In the genomic region with DNA sequence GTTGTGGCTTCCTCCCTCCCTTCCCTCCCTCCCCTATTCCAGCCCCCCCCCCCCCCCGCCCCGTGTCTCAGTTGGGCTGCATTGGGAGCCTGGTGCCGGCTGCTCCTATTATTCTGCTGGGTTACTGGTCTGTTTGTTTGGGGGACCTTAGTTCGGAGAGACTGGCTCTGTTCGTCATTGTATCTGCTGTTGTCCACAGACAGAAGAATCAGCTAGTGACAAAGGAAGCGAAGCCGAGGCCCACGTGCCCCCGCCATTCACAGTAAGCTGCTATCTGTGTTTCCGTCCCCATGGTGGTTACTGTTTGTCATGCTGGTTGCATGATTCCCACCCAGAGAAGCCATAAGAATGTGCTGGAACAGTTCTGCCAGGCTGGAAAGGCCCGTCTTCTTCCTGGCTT, we compare ENCODE assay signal across 16 mouse cellular contexts.
"Had no signal": no experiment of that assay in that cellular context is flagged by ENCODE, and none has a peak within 500 bp of the region (broad histone marks: within the 10 kb centered on the region; RNA-seq: fewer than 3 reads in every experiment).

No protein-coding gene starts in this region.

- H3K4me3 ChIP-seq: kidney, embryonic 15.5 days; limb, embryonic 12.5 days; midbrain, embryonic 10.5 days; myocyte; neural tube, embryonic 15.5 days had no signal

- H3K27me3 ChIP-seq: kidney, embryonic 15.5 days; limb, embryonic 12.5 days; neural tube, embryonic 15.5 days had no signal

- DNase-seq: kidney, adult 2 months; kidney, postnatal 25 days; liver; lung, adult 18-20 months; midbrain, embryonic 14.5 days; right cerebral cortex, postnatal 4 days; spleen, adult 18-20 months; thymus, adult 2 months; thymus, postnatal 25 days had no signal

- H3K36me3 ChIP-seq: midbrain, embryonic 10.5 days; neural tube, embryonic 15.5 days had no signal

- H3K4me1 ChIP-seq: kidney, embryonic 15.5 days; limb, embryonic 12.5 days; midbrain, embryonic 10.5 days; neural tube, embryonic 15.5 days had no signal

- H3K27ac ChIP-seq: kidney, embryonic 15.5 days; limb, embryonic 12.5 days; liver, embryonic 14.5 days; midbrain, embryonic 10.5 days; neural tube, embryonic 15.5 days had no signal

- ATAC-seq: intestine, embryonic 16.5 days had no signal

- H3K9me3 ChIP-seq: kidney, embryonic 15.5 days; limb, embryonic 12.5 days; midbrain, embryonic 10.5 days; neural tube, embryonic 15.5 days had no signal
